Mouse (Mus musculus) myocyte (in vitro differentiated cells): Measurements from ENCODE around the gene Syna.

ENCODE experiments used
- CEBPB ChIP-seq: IDR thresholded peaks from 2 replicates; pipeline ENCODE4 v1.6.1; 2011; ENCODE audit warnings: mild to moderate bottlenecking, moderate library complexity; ENCODE audit not compliant: poor library complexity, insufficient read depth, severe bottlenecking
- E2F4 ChIP-seq: IDR thresholded peaks from one replicate; pipeline ENCODE4 v1.6.1; 2011; ENCODE audit warnings: mild to moderate bottlenecking, control low read depth, moderate library complexity; ENCODE audit not compliant: insufficient read depth
- MAX ChIP-seq: IDR thresholded peaks from one replicate; pipeline ENCODE4 v1.6.1; 2011; ENCODE audit warnings: low read depth, mild to moderate bottlenecking, control low read depth
- MYOD1 ChIP-seq, 3 experiments: IDR thresholded peaks; one replicate each; pipeline ENCODE4 v1.6.1; 2011; ENCODE audit warnings: control low read depth in 2 of 3, low read depth in 2 of 3, mild to moderate bottlenecking in 2 of 3, moderate library complexity in 1 of 3; ENCODE audit not compliant: insufficient read length in 2 of 3, control insufficient read depth in 1 of 3
- POLR2A ChIP-seq: IDR thresholded peaks from one replicate; pipeline ENCODE4 v1.6.1; 2011; ENCODE audit warnings: low read depth, mild to moderate bottlenecking, control low read depth, moderate library complexity; ENCODE audit not compliant: insufficient read length
- REST ChIP-seq: IDR thresholded peaks from one replicate; pipeline ENCODE4 v1.6.1; 2011; ENCODE audit warnings: mild to moderate bottlenecking, control low read depth, moderate library complexity; ENCODE audit not compliant: insufficient read depth, insufficient read length
- SRF ChIP-seq: IDR thresholded peaks from one replicate; pipeline ENCODE4 v1.6.1; 2011; ENCODE audit warnings: low read depth; ENCODE audit not compliant: control insufficient read depth, insufficient read length
- TCF12 ChIP-seq: IDR thresholded peaks from one replicate; pipeline ENCODE4 v1.6.1; 2011; ENCODE audit warnings: mild to moderate bottlenecking, control low read depth; ENCODE audit not compliant: poor library complexity, insufficient read depth, severe bottlenecking
- TCF3 ChIP-seq: IDR thresholded peaks from one replicate; pipeline ENCODE4 v1.6.1; 2011; ENCODE audit warnings: low read depth, control low read depth; ENCODE audit not compliant: insufficient read length
- USF1 ChIP-seq: IDR thresholded peaks from one replicate; pipeline ENCODE4 v1.6.1; 2011; ENCODE audit warnings: low read depth, mild to moderate bottlenecking, control low read depth, moderate library complexity

DNA sequence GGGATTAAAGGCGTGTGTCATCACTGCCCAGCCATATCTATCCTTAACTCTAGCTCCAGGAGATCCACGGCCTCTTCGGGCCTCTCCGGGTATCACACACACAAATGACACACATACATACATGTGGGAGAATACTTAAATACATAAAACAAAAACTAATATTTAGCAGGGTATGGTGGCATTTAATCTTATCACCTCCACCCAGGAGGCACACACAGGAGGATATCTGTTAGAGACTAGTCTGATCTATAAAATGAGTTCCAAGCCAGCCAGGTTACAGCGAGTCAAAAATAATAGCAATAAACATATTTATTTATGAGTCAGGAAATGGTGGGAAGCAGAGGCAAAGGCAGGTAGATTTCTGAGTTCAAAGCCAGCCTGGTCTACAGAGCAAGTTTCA, 15.9 kb upstream of the Syna start:
- TF ChIP-seq SRF: no peak
- no peak for TF ChIP-seq POLR2A
- no peak for TF ChIP-seq TCF12
- no peak for TF ChIP-seq TCF3
- no peak for TF ChIP-seq CEBPB
- TF ChIP-seq USF1: no peak
- TF ChIP-seq MAX: no peak
- no peak for TF ChIP-seq E2F4
- TF ChIP-seq MYOD1 (IDR thresholded peaks at IDR 0.05; ENCODE audit: control insufficient read depth in 1 of 3, insufficient read length in 2 of 3, low read depth in 2 of 3): no peak
- no peak for TF ChIP-seq REST
